Mouse (Mus musculus): ENCODE measurements at regions not wholly inside any gene's neighbourhood (a gene's known extent, or its start where the extent isn't known, plus 50 kb on each side); places are given as distances from the start of the nearest gene placed in this dataset.

GRCm38 (mm10) chr6:67107517-67107916 is 70.3 kb upstream of the Gadd45a start:
- no peaks in the 10 kb centered on the region for H3K36me3 ChIP-seq (ENCODE audit: control insufficient read depth, insufficient read depth)
- WGBS = 46% methylated on average over 4 of the region's 4 CpGs
- H3K9ac ChIP-seq (ENCODE audit: low read depth, low read length) = no peak overlapping the region
- no peaks in the 10 kb centered on the region for H3K27me3 ChIP-seq (replicated peaks; ENCODE audit: control insufficient read depth, insufficient read depth, low read length)
- no peak overlapping the region for H3K4me3 ChIP-seq (ENCODE audit: low read depth, low read length)
- no peaks in the 10 kb centered on the region; the same call in 1 of the 2 replicates for H3K4me1 ChIP-seq (replicated peaks; ENCODE audit: control insufficient read depth, insufficient read depth, low read length)
- TF ChIP-seq CTCF (IDR thresholded peaks at IDR 0.05; ENCODE audit: low read depth) = no peak
- H3K27ac ChIP-seq (ENCODE audit: low read depth, low read length) = no peak overlapping the region
- H3K4me2 ChIP-seq (replicated peaks; ENCODE audit: low read depth) = no peak overlapping the region
- ATAC-seq = 0 out of 2 replicates have a peak, but pooled peaks have one; percentile 36
- no peaks in the 10 kb centered on the region for H3K9me3 ChIP-seq (ENCODE audit: control insufficient read depth)

DNA sequence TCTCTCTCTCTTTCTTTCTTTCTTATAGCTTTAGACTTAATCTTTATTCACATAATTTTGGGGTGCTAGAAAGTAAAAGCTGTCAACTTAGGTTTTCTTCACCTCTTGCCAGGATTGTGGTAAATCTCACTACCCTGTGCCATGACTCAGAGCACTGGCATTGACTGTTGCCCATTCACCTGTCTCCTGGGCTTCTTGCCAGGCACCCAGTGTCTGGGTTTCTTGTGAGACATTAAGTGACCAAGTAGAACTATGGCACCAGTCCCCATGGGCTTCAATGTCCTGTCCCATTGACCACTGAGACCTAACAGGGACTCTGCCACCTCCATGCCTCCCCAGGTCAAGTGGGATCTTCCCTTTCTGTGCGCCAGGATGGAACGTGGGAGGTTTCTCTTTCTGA is 69.2 kb upstream of the Gadd45a start:
- H3K36me3 ChIP-seq (ENCODE audit: control insufficient read depth, insufficient read depth) = no peaks in the 10 kb centered on the region
- no peaks in the 10 kb centered on the region for H3K27me3 ChIP-seq (replicated peaks; ENCODE audit: control insufficient read depth, insufficient read depth, low read length)
- H3K9me3 ChIP-seq (ENCODE audit: control insufficient read depth) = no peaks in the 10 kb centered on the region
- TF ChIP-seq CTCF (IDR thresholded peaks at IDR 0.05; ENCODE audit: low read depth) = no peak
- no peak for ATAC-seq
- no peaks in the 10 kb centered on the region; the same call in 1 of the 2 replicates for H3K4me1 ChIP-seq (replicated peaks; ENCODE audit: control insufficient read depth, insufficient read depth, low read length)
- no peak overlapping the region for H3K27ac ChIP-seq (ENCODE audit: low read depth, low read length)
- WGBS = 83% methylated on average over 2 of the region's 2 CpGs
- H3K4me2 ChIP-seq (replicated peaks; ENCODE audit: low read depth) = no peak overlapping the region
- H3K4me3 ChIP-seq (ENCODE audit: low read depth, low read length) = no peak overlapping the region
- H3K9ac ChIP-seq (ENCODE audit: low read depth, low read length) = no peak overlapping the region

DNA sequence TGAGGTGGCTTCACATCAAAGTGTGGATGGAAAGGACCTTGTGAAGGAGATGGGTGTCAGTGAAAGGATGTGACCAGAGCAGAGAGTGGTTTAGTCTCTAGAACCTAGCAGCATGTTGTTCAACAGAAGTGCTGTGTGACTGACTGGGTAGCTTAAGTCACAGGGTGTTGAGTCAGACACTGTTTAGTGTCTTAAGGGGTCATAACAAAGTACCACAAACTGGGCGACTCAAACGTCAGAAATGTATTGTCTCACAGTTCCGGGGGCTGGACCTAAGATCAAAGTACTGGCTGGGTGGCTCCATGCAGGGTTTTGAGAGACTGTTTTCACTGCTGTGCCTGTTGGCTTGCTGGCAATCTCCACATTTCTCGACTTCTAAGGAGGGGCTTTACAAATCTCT is 68.1 kb upstream of the Gadd45a start:
- H3K4me1 ChIP-seq (replicated peaks; ENCODE audit: control insufficient read depth, insufficient read depth, low read length) = no peaks in the 10 kb centered on the region; the same call in 1 of the 2 replicates
- H3K36me3 ChIP-seq (ENCODE audit: control insufficient read depth, insufficient read depth) = no peaks in the 10 kb centered on the region
- ATAC-seq = 0 out of 2 replicates have a peak, but pooled peaks have one; percentile 15
- no peak overlapping the region for H3K4me3 ChIP-seq (ENCODE audit: low read depth, low read length)
- no peaks in the 10 kb centered on the region for H3K9me3 ChIP-seq (ENCODE audit: control insufficient read depth)
- no peaks in the 10 kb centered on the region for H3K27me3 ChIP-seq (replicated peaks; ENCODE audit: control insufficient read depth, insufficient read depth, low read length)
- no peak overlapping the region for H3K27ac ChIP-seq (ENCODE audit: low read depth, low read length)
- TF ChIP-seq CTCF (IDR thresholded peaks at IDR 0.05; ENCODE audit: low read depth) = no peak
- no peak overlapping the region for H3K9ac ChIP-seq (ENCODE audit: low read depth, low read length)
- H3K4me2 ChIP-seq (replicated peaks; ENCODE audit: low read depth) = no peak overlapping the region
- WGBS = 16% methylated on average over 4 of the region's 4 CpGs

DNA sequence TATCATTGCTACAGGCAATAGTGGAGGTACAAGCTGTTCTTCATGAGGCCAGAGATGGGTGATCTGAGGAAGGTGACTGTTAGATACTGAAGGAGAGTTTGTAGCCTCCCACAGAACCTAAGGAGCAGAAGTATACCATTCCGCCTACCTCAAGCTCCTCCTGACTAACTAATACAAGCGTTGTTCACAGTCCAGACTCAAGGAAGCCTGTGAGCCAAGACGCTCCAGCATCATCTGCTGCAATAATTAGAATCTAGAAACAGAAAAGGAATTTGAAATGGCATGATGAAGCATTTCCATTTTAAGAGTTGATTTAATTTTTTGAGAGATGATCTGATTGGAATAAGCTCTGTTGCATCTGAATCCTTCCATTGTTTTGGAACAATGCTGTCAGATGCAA is 66.9 kb upstream of the Gadd45a start:
- H3K27me3 ChIP-seq (replicated peaks; ENCODE audit: control insufficient read depth, insufficient read depth, low read length) = no peaks in the 10 kb centered on the region

DNA sequence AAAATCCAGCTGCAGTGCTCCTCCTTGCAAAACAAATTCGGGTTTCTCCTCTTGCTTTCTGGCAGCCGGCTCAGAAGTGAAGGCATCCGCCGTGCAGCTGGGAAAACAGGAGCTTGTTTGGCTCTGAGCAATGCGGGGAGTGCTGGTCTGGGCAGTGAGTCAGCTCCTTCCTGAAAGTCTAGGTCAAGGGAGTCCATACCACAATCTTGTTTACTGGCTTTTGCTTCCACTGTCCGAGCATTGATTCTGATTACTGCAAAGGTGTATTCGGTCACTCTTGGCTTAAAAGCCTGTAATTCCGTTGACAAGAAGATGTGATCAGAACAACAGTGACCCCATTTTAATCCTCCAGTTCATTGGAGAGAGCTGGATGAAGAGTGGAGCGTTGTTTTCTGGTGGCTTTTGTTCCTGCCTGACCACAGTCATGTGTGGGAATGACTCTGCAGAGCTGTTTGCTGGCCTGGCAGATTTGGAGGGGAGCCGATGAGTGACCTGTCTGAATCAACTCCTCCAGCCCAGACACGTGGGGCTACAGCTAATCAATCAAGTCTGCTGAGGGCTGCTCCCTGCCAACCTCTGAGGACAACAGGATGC is 65.4 kb upstream of the Gadd45a start:
- WGBS = 39% methylated on average over 11 of the region's 11 CpGs
- Histone ChIP-seq H3K9ac (ENCODE audit: low read depth, low read length) (no peak overlapping the region), H3K4me2 (replicated peaks; ENCODE audit: low read depth) (no peak overlapping the region)

More for the DNA sequence above, 66.9 kb upstream of the Gadd45a start:
- no peak for TF ChIP-seq CTCF (IDR thresholded peaks at IDR 0.05; ENCODE audit: low read depth)
- ATAC-seq = no peak
- WGBS = 90% methylated on average over 3 of the region's 3 CpGs
- Histone ChIP-seq H3K27ac (ENCODE audit: low read depth, low read length) (no peak overlapping the region), H3K4me3 (ENCODE audit: low read depth, low read length) (no peak overlapping the region), H3K9ac (ENCODE audit: low read depth, low read length) (no peak overlapping the region), H3K9me3 (ENCODE audit: control insufficient read depth) (no peaks in the 10 kb centered on the region), H3K4me1 (replicated peaks; ENCODE audit: control insufficient read depth, insufficient read depth, low read length) (no peaks in the 10 kb centered on the region; the same call in 1 of the 2 replicates), H3K4me2 (replicated peaks; ENCODE audit: low read depth) (no peak overlapping the region), H3K36me3 (ENCODE audit: control insufficient read depth, insufficient read depth) (no peaks in the 10 kb centered on the region)

DNA sequence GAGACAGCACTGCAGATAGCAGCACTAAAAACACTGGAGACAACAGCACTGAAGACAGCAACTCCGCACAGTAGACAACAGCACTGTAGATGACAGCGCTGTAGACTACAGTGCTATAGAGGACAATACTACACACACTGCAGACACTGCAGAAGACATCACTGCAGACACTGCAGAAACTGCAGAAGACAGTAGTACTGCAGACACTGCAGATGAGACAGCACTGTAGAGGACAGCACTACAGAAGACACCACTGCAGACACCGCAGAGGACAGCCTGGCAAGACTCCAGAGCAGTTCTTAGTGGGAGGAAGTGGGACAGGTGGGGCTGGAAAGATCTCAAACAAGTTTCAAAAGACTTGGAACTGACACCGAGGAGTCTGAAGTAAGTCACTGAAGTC is 64.8 kb upstream of the Gadd45a start:
- H3K36me3 ChIP-seq (ENCODE audit: control insufficient read depth, insufficient read depth) = no peaks in the 10 kb centered on the region
- H3K4me3 ChIP-seq (ENCODE audit: low read depth, low read length) = no peak overlapping the region
- 0 out of 2 replicates have a peak, but pooled peaks have one; percentile 23 for ATAC-seq
- H3K9ac ChIP-seq (ENCODE audit: low read depth, low read length) = no peak overlapping the region
- H3K4me1 ChIP-seq (replicated peaks; ENCODE audit: control insufficient read depth, insufficient read depth, low read length) = no peaks in the 10 kb centered on the region; the same call in 1 of the 2 replicates
- H3K9me3 ChIP-seq (ENCODE audit: control insufficient read depth) = no peaks in the 10 kb centered on the region
- 69% methylated on average over 4 of the region's 4 CpGs for WGBS
- no peak for TF ChIP-seq CTCF (IDR thresholded peaks at IDR 0.05; ENCODE audit: low read depth)
- H3K27ac ChIP-seq (ENCODE audit: low read depth, low read length) = no peak overlapping the region
- no peaks in the 10 kb centered on the region for H3K27me3 ChIP-seq (replicated peaks; ENCODE audit: control insufficient read depth, insufficient read depth, low read length)
- H3K4me2 ChIP-seq (replicated peaks; ENCODE audit: low read depth) = no peak overlapping the region

More for the DNA sequence above, 65.4 kb upstream of the Gadd45a start:
- Histone ChIP-seq H3K36me3 (ENCODE audit: control insufficient read depth, insufficient read depth) (no peaks in the 10 kb centered on the region), H3K27me3 (replicated peaks; ENCODE audit: control insufficient read depth, insufficient read depth, low read length) (no peaks in the 10 kb centered on the region), H3K27ac (ENCODE audit: low read depth, low read length) (no peak overlapping the region), H3K4me3 (ENCODE audit: low read depth, low read length) (no peak overlapping the region), H3K9me3 (ENCODE audit: control insufficient read depth) (no peaks in the 10 kb centered on the region), H3K4me1 (replicated peaks; ENCODE audit: control insufficient read depth, insufficient read depth, low read length) (no peaks in the 10 kb centered on the region; the same call in 1 of the 2 replicates)
- no peak for TF ChIP-seq CTCF (IDR thresholded peaks at IDR 0.05; ENCODE audit: low read depth)
- peak; percentile 76 for ATAC-seq
